Mouse (Mus musculus): ENCODE results near the gene Vps4b. TPM values are rescaled to one million over a fixed set of nuclear protein-coding genes. Genes with fewer than 3 reads are reported as not detected.

The Vps4b gene
- polyA plus RNA-seq, 1 experiment from 2014 or later, result 22.7 TPM

GRCm38 (mm10) chr1:106774092-106774491 lies 22.4 kb downstream of the Vps4b start:
- no peak overlapping the region for H3K4me3 ChIP-seq (ENCODE audit: low read depth, low read length)
- H3K27me3 ChIP-seq (ENCODE audit: insufficient read depth, low read length), result no peaks in the 10 kb centered on the region
- H3K9me3 ChIP-seq (ENCODE audit: low read length), result no peaks in the 10 kb centered on the region
- peak; percentile 76 for DNase-seq
- ATAC-seq, result peak; percentile 67
- H3K9ac ChIP-seq (replicated peaks), result no peak overlapping the region
- 0 out of 2 replicates have a peak, but pooled peaks cover 7% of the 10 kb centered on the region for H3K4me1 ChIP-seq (ENCODE audit: insufficient read depth)
- H3K36me3 ChIP-seq (replicated peaks; ENCODE audit: insufficient read depth, low read length), result peaks cover 65% of the 10 kb centered on the region
- peak overlapping the region; percentile 25; the same call in 1 of the 2 replicates for H3K27ac ChIP-seq (ENCODE audit: low read depth)
- TF ChIP-seq CTCF (IDR thresholded peaks at IDR 0.05; ENCODE audit: low read depth), result no peak
- 61% methylated on average over 9 of the region's 9 CpGs for WGBS (ENCODE audit: insufficient replicate concordance)
- no peak overlapping the region for H3K4me2 ChIP-seq (ENCODE audit: low read depth, low read length)

- Histone ChIP-seq H3K9me3 (ENCODE audit: low read length) (no peaks in the 10 kb centered on the region), H3K4me1 (ENCODE audit: insufficient read depth) (no peaks in the 10 kb centered on the region), H3K9ac (replicated peaks) (no peak overlapping the region), H3K36me3 (replicated peaks; ENCODE audit: insufficient read depth, low read length) (peaks cover 54% of the 10 kb centered on the region), H3K27me3 (ENCODE audit: insufficient read depth, low read length) (no peaks in the 10 kb centered on the region), H3K4me2 (ENCODE audit: low read depth, low read length) (no peak overlapping the region), H3K27ac (ENCODE audit: low read depth) (no peak overlapping the region), H3K4me3 (ENCODE audit: low read depth, low read length) (no peak overlapping the region)
- TF ChIP-seq CTCF (IDR thresholded peaks at IDR 0.05; ENCODE audit: low read depth), result no peak
- no peak for ATAC-seq
- no peak for DNase-seq
These were observed 27.8 kb downstream of the Vps4b start for GRCm38 (mm10) chr1:106768773-106769172.

GRCm38 (mm10) chr1:106765771-106766170 lies 30.8 kb downstream of the Vps4b start:
- no peak overlapping the region for H3K4me3 ChIP-seq (ENCODE audit: low read depth, low read length)
- no peak for DNase-seq

GRCm38 (mm10) chr1:106764846-106765245 lies 31.7 kb downstream of the Vps4b start:
- Histone ChIP-seq H3K9me3 (ENCODE audit: low read length) (no peaks in the 10 kb centered on the region), H3K9ac (replicated peaks) (no peak overlapping the region), H3K4me2 (ENCODE audit: low read depth, low read length) (no peak overlapping the region), H3K27me3 (ENCODE audit: insufficient read depth, low read length) (no peaks in the 10 kb centered on the region), H3K4me3 (ENCODE audit: low read depth, low read length) (no peak overlapping the region), H3K4me1 (ENCODE audit: insufficient read depth) (peaks cover 7% of the 10 kb centered on the region; the same call in 1 of the 2 replicates), H3K36me3 (replicated peaks; ENCODE audit: insufficient read depth, low read length) (peaks cover 29% of the 10 kb centered on the region), H3K27ac (ENCODE audit: low read depth) (no peak overlapping the region)
- DNase-seq, result no peak
- no peak for ATAC-seq
- WGBS (ENCODE audit: insufficient replicate concordance), result 86% methylated on average over 2 of the region's 2 CpGs
- no peak for TF ChIP-seq CTCF (IDR thresholded peaks at IDR 0.05; ENCODE audit: low read depth)
- TF ChIP-seq EP300 (IDR thresholded peaks at IDR 0.05; ENCODE audit: low read depth), result no peak

More at GRCm38 (mm10) chr1:106765771-106766170, 30.8 kb downstream of the Vps4b start:
- Histone ChIP-seq H3K4me2 (ENCODE audit: low read depth, low read length) (no peak overlapping the region), H3K9me3 (ENCODE audit: low read length) (no peaks in the 10 kb centered on the region), H3K9ac (replicated peaks) (no peak overlapping the region), H3K36me3 (replicated peaks; ENCODE audit: insufficient read depth, low read length) (peaks cover 34% of the 10 kb centered on the region), H3K4me1 (ENCODE audit: insufficient read depth) (peaks cover 2% of the 10 kb centered on the region; the same call in 1 of the 2 replicates), H3K27me3 (ENCODE audit: insufficient read depth, low read length) (no peaks in the 10 kb centered on the region), H3K27ac (ENCODE audit: low read depth) (no peak overlapping the region)
- TF ChIP-seq EP300 (IDR thresholded peaks at IDR 0.05; ENCODE audit: low read depth) (no peak), CTCF (IDR thresholded peaks at IDR 0.05; ENCODE audit: low read depth) (no peak)
- 90% methylated on average over 8 of the region's 8 CpGs for WGBS (ENCODE audit: insufficient replicate concordance)
- ATAC-seq, result no peak

GRCm38 (mm10) chr1:106764281-106764680 lies 32.2 kb downstream of the Vps4b start:
- no peak overlapping the region for H3K9ac ChIP-seq (replicated peaks)
- DNase-seq (no peak), ATAC-seq (no peak)
- TF ChIP-seq CTCF (IDR thresholded peaks at IDR 0.05; ENCODE audit: low read depth) (no peak), EP300 (IDR thresholded peaks at IDR 0.05; ENCODE audit: low read depth) (no peak)
- no peaks in the 10 kb centered on the region for H3K27me3 ChIP-seq (ENCODE audit: insufficient read depth, low read length)
- H3K4me3 ChIP-seq (ENCODE audit: low read depth, low read length), result no peak overlapping the region
- 84% methylated on average over 3 of the region's 3 CpGs for WGBS (ENCODE audit: insufficient replicate concordance)
- no peak overlapping the region for H3K4me2 ChIP-seq (ENCODE audit: low read depth, low read length)
- H3K36me3 ChIP-seq (replicated peaks; ENCODE audit: insufficient read depth, low read length), result peaks cover 29% of the 10 kb centered on the region
- no peaks in the 10 kb centered on the region for H3K9me3 ChIP-seq (ENCODE audit: low read length)
- H3K4me1 ChIP-seq (ENCODE audit: insufficient read depth), result peaks cover 7% of the 10 kb centered on the region; the same call in 1 of the 2 replicates
- no peak overlapping the region for H3K27ac ChIP-seq (ENCODE audit: low read depth)

- no peak for DNase-seq
- H3K4me2 ChIP-seq (ENCODE audit: low read depth, low read length), result no peak overlapping the region
- H3K4me3 ChIP-seq (ENCODE audit: low read depth, low read length), result no peak overlapping the region
- TF ChIP-seq EP300 (IDR thresholded peaks at IDR 0.05; ENCODE audit: low read depth) (no peak), CTCF (IDR thresholded peaks at IDR 0.05; ENCODE audit: low read depth) (no peak)
- no peaks in the 10 kb centered on the region for H3K9me3 ChIP-seq (ENCODE audit: low read length)
- 80% methylated on average over 3 of the region's 3 CpGs for WGBS (ENCODE audit: insufficient replicate concordance)
- H3K9ac ChIP-seq (replicated peaks), result no peak overlapping the region
- H3K27ac ChIP-seq (ENCODE audit: low read depth), result peak overlapping the region; percentile 93
- peaks cover 18% of the 10 kb centered on the region for H3K4me1 ChIP-seq (ENCODE audit: insufficient read depth)
- H3K36me3 ChIP-seq (replicated peaks; ENCODE audit: insufficient read depth, low read length), result peaks cover 5% of the 10 kb centered on the region; the same call in 1 of the 2 replicates
- ATAC-seq, result no peak
- no peaks in the 10 kb centered on the region for H3K27me3 ChIP-seq (ENCODE audit: insufficient read depth, low read length)
These were observed 35.8 kb downstream of the Vps4b start for GRCm38 (mm10) chr1:106760750-106761149.
